Mouse (Mus musculus): ENCODE measurements around the gene Cyp2b9. TPM values are rescaled to one million over a fixed set of nuclear protein-coding genes. Genes with fewer than 3 reads are reported as not detected.
"Not testable (repeated sequence)": the region's sequence is repeated elsewhere in the genome, so short reads cannot be mapped to it uniquely, and the experiment has no call there.

The Cyp2b9 gene
- total RNA-seq (2021): not detected
- long read RNA-seq, experiment 1: 0 reads
- long read RNA-seq, experiment 2: 0 reads

DNA sequence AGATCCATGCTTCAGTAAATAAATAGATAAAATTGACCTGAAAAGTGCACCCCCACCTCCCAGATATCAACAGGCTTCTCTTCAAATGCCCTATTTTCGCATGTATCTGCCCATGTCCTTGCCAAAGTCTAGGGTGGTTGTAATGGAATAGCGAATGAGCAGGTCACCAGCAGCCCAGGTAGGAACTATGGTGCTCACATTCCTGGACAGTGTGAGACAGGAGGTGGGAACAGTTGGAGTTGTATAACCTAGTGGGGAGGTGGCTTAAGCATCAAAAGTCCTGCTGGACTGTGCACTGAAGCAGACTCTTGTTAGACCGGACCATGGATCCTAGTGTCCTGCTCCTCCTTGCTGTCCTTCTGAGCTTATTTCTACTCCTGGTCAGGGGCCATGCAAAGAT, at the start of gene Cyp2b9:
Cyp2b9 (plus strand) TSS at position 301 of the 400 bp plus-strand sequence.
- intact Hi-C loops (cut with DNase I); DNase-seq: not testable (repeated sequence)

- DNase-seq; intact Hi-C loops (cut with DNase I): not testable (repeated sequence)
Measured at GRCm38 (mm10) chr7:26139623-26140022, 33.6 kb upstream of the Cyp2b9 start.

DNA sequence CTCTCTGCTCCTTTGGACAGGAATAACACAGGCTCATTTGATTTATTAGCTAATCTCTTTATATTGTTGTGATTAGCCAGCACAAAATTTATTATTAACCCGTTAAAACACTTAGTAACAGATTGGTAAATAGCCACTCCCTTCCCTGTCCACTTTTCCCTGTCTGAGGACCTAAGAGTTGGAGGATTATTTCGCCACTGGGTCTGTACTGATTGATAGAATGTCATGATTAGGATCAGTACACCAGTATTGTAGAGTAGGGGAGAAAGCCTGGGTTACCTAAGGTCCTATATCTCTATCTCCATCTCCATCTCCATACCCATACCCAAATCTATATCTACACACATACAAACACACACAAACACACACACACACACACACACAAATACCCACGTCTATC, 29.6 kb upstream of the Cyp2b9 start:
- intact Hi-C loops (cut with DNase I); DNase-seq: not testable (repeated sequence)

- intact Hi-C loops (cut with DNase I); DNase-seq: not testable (repeated sequence)
Measured at GRCm38 (mm10) chr7:26168765-26169536, 4.3 kb upstream of the Cyp2b9 start.

DNA sequence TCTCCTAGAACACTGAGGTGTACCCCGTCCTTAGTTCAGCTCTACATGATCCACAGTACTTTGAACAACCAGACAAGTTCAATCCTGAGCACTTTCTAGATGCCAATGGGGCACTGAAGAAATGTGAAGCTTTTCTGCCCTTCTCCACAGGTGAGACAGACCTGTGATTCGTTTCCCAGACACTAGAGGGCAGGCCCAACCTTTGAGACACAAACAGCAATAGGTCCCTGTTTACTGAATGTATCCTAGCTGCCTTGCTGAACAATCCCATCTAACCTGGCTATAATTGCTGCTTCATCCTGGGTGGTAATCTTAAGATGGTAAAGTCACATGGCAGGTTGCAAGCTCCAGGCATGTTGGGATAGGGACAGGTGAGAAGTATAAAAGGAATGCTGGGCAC, 27.9 kb downstream of the Cyp2b9 start:
- no peak for DNase-seq
- intact Hi-C loops (cut with DNase I): no loop called here

- intact Hi-C loops (cut with DNase I); DNase-seq: not testable (repeated sequence)
Measured at GRCm38 (mm10) chr7:26260034-26260433, 86.8 kb downstream of the Cyp2b9 start, which contains the start of gene Vmn1r184. TSS of gene Vmn1r184 (plus strand) at chr7:26260334.

Other genes with a start within 250 kb of the Cyp2b9 start
- under 1 TPM; 0.12 to 0.26 TPM for gene Cyp2b13, start 111.9 kb upstream of the Cyp2b9 start, total RNA-seq (2021)
- not detected for gene Vmn1r184, start 86.9 kb downstream of the Cyp2b9 start, total RNA-seq (2021)
- under 1 TPM in 1 of 2 experiments, not detected in 1; 0.45 TPM for gene Cyp2a4, start 133.8 kb downstream of the Cyp2b9 start, total RNA-seq (2021)
- gene Nlrp9c, start 230.3 kb downstream of the Cyp2b9 start, total RNA-seq (2021): not detected